Mouse (Mus musculus): Measurements from ENCODE around the gene Ezh1. TPM values are rescaled to one million over a fixed set of nuclear protein-coding genes. Genes with fewer than 3 reads are reported as not detected.

Gene Ezh1
- polyA plus RNA-seq, 1 experiment: 42.8 TPM

GRCm38 (mm10) chr11:101155728-101156371, 70.4 kb downstream of the Ezh1 start, which contains the start of gene Tubg2:
TSS of gene Tubg2 (plus strand) at chr11:101155907.
- Histone ChIP-seq H3K27me3 (ENCODE audit: control insufficient read depth, insufficient read depth, low read length, poor library complexity, severe bottlenecking) (no peaks in the 10 kb centered on the region), H3K9ac (ENCODE audit: low read depth, poor library complexity, severe bottlenecking) (peak within 1 kb of the TSS; percentile 26), H3K4me1 (ENCODE audit: control insufficient read depth, insufficient read depth, low read length) (peaks cover 1% of the 10 kb centered on the region), H3K27ac (ENCODE audit: insufficient read depth, low read length) (no peak within 1 kb of the TSS), H3K4me3 (ENCODE audit: low read depth, low read length) (peak within 1 kb of the TSS; percentile 26), H3K9me3 (replicated peaks; ENCODE audit: control insufficient read depth, insufficient read depth, low read length, poor library complexity, severe bottlenecking) (no peaks in the 10 kb centered on the region), H3K36me3 (ENCODE audit: control insufficient read depth, insufficient read depth, low read length, poor library complexity, severe bottlenecking) (no peaks in the 10 kb centered on the region)
- no peak for TF ChIP-seq CTCF (IDR thresholded peaks at IDR 0.05; ENCODE audit: low read depth, low read length)
- no peak for TF ChIP-seq POLR2A (IDR thresholded peaks at IDR 0.05; ENCODE audit: insufficient read depth, low read length)
- TF ChIP-seq EP300 (IDR thresholded peaks at IDR 0.05; ENCODE audit: insufficient read depth, low read depth, low read length): peak; percentile 39; the same call in 1 of the 2 replicates

GRCm38 (mm10) chr11:101155151-101155550, 71.1 kb downstream of the Ezh1 start:
- TF ChIP-seq POLR2A (IDR thresholded peaks at IDR 0.05; ENCODE audit: insufficient read depth, low read length) (no peak), CTCF (IDR thresholded peaks at IDR 0.05; ENCODE audit: low read depth, low read length) (no peak), EP300 (IDR thresholded peaks at IDR 0.05; ENCODE audit: insufficient read depth, low read depth, low read length) (no peak)
- Histone ChIP-seq H3K27ac (ENCODE audit: insufficient read depth, low read length) (no peak overlapping the region), H3K36me3 (ENCODE audit: control insufficient read depth, insufficient read depth, low read length, poor library complexity, severe bottlenecking) (no peaks in the 10 kb centered on the region), H3K4me1 (ENCODE audit: control insufficient read depth, insufficient read depth, low read length) (peaks cover 1% of the 10 kb centered on the region), H3K4me3 (ENCODE audit: low read depth, low read length) (no peak overlapping the region), H3K9me3 (replicated peaks; ENCODE audit: control insufficient read depth, insufficient read depth, low read length, poor library complexity, severe bottlenecking) (no peaks in the 10 kb centered on the region), H3K9ac (ENCODE audit: low read depth, poor library complexity, severe bottlenecking) (no peak overlapping the region), H3K27me3 (ENCODE audit: control insufficient read depth, insufficient read depth, low read length, poor library complexity, severe bottlenecking) (no peaks in the 10 kb centered on the region)

- H3K9ac ChIP-seq (ENCODE audit: low read depth, poor library complexity, severe bottlenecking): no peak overlapping the region
- H3K36me3 ChIP-seq (ENCODE audit: control insufficient read depth, insufficient read depth, low read length, poor library complexity, severe bottlenecking): no peaks in the 10 kb centered on the region
- no peaks in the 10 kb centered on the region for H3K27me3 ChIP-seq (ENCODE audit: control insufficient read depth, insufficient read depth, low read length, poor library complexity, severe bottlenecking)
- no peak for TF ChIP-seq CTCF (IDR thresholded peaks at IDR 0.05; ENCODE audit: low read depth, low read length)
- TF ChIP-seq EP300 (IDR thresholded peaks at IDR 0.05; ENCODE audit: insufficient read depth, low read depth, low read length): no peak
- no peak for TF ChIP-seq POLR2A (IDR thresholded peaks at IDR 0.05; ENCODE audit: insufficient read depth, low read length)
- no peak overlapping the region for H3K27ac ChIP-seq (ENCODE audit: insufficient read depth, low read length)
- H3K4me1 ChIP-seq (ENCODE audit: control insufficient read depth, insufficient read depth, low read length): peaks cover 1% of the 10 kb centered on the region
- H3K9me3 ChIP-seq (replicated peaks; ENCODE audit: control insufficient read depth, insufficient read depth, low read length, poor library complexity, severe bottlenecking): no peaks in the 10 kb centered on the region
- H3K4me3 ChIP-seq (ENCODE audit: low read depth, low read length): no peak overlapping the region
Measured at GRCm38 (mm10) chr11:101154648-101155047, 71.6 kb downstream of the Ezh1 start.

GRCm38 (mm10) chr11:101152825-101153224, 73.4 kb downstream of the Ezh1 start:
- H3K27ac ChIP-seq (ENCODE audit: insufficient read depth, low read length): no peak overlapping the region
- H3K36me3 ChIP-seq (ENCODE audit: control insufficient read depth, insufficient read depth, low read length, poor library complexity, severe bottlenecking): no peaks in the 10 kb centered on the region
- TF ChIP-seq CTCF (IDR thresholded peaks at IDR 0.05; ENCODE audit: low read depth, low read length) (no peak), POLR2A (IDR thresholded peaks at IDR 0.05; ENCODE audit: insufficient read depth, low read length) (no peak), EP300 (IDR thresholded peaks at IDR 0.05; ENCODE audit: insufficient read depth, low read depth, low read length) (no peak)
- H3K9me3 ChIP-seq (replicated peaks; ENCODE audit: control insufficient read depth, insufficient read depth, low read length, poor library complexity, severe bottlenecking): no peaks in the 10 kb centered on the region
- H3K27me3 ChIP-seq (ENCODE audit: control insufficient read depth, insufficient read depth, low read length, poor library complexity, severe bottlenecking): no peaks in the 10 kb centered on the region
- no peak overlapping the region for H3K4me3 ChIP-seq (ENCODE audit: low read depth, low read length)
- no peak overlapping the region for H3K9ac ChIP-seq (ENCODE audit: low read depth, poor library complexity, severe bottlenecking)
- H3K4me1 ChIP-seq (ENCODE audit: control insufficient read depth, insufficient read depth, low read length): peaks cover 3% of the 10 kb centered on the region

GRCm38 (mm10) chr11:101151063-101151462, 75.2 kb downstream of the Ezh1 start:
- Histone ChIP-seq H3K36me3 (ENCODE audit: control insufficient read depth, insufficient read depth, low read length, poor library complexity, severe bottlenecking) (no peaks in the 10 kb centered on the region), H3K4me1 (ENCODE audit: control insufficient read depth, insufficient read depth, low read length) (peaks cover 3% of the 10 kb centered on the region), H3K27ac (ENCODE audit: insufficient read depth, low read length) (no peak overlapping the region), H3K27me3 (ENCODE audit: control insufficient read depth, insufficient read depth, low read length, poor library complexity, severe bottlenecking) (no peaks in the 10 kb centered on the region), H3K4me3 (ENCODE audit: low read depth, low read length) (no peak overlapping the region), H3K9ac (ENCODE audit: low read depth, poor library complexity, severe bottlenecking) (no peak overlapping the region), H3K9me3 (replicated peaks; ENCODE audit: control insufficient read depth, insufficient read depth, low read length, poor library complexity, severe bottlenecking) (no peaks in the 10 kb centered on the region)
- no peak for TF ChIP-seq EP300 (IDR thresholded peaks at IDR 0.05; ENCODE audit: insufficient read depth, low read depth, low read length)
- no peak for TF ChIP-seq CTCF (IDR thresholded peaks at IDR 0.05; ENCODE audit: low read depth, low read length)
- no peak for TF ChIP-seq POLR2A (IDR thresholded peaks at IDR 0.05; ENCODE audit: insufficient read depth, low read length)

Measured in ES-Bruce4 (cell line).